Mouse (Mus musculus) testis, adult 2 months (tissue): ENCODE measurements around the gene Slbp.

Source experiments
- CTCF ChIP-seq: fragments of 200-500 bp; IDR thresholded peaks from 2 replicates; pipeline ENCODE4 v1.5.1; 2012; ENCODE audit warnings: low read depth, mild to moderate bottlenecking, inconsistent platforms, low read length, moderate library complexity; ENCODE audit not compliant: control insufficient read depth, insufficient read depth, insufficient replicate concordance
- POLR2A ChIP-seq: fragments of 200-500 bp; IDR thresholded peaks from 2 replicates; pipeline ENCODE4 v1.6.1; 2012; ENCODE audit warnings: low read depth, mild to moderate bottlenecking, inconsistent platforms, low read length, moderate library complexity; ENCODE audit not compliant: control insufficient read depth

GRCm38 (mm10) chr5:33606631-33607030, 45.7 kb downstream of the Slbp start:
- TF ChIP-seq POLR2A = no peak
- TF ChIP-seq CTCF = no peak
